Mouse (Mus musculus) forebrain, embryonic 13.5 days (tissue): ENCODE results near the gene Acsm5. TPM values are rescaled to one million over a fixed set of nuclear protein-coding genes. Genes with fewer than 3 reads are reported as not detected.
"Not testable (repeated sequence)": the region's sequence is repeated elsewhere in the genome, so short reads cannot be mapped to it uniquely, and the experiment has no call there.

Experiments
- ATAC-seq: fragments of 200-750 bp; cut with Nextera tagmentation; 2 replicates; pipeline ENCODE4 v1.8.0; 2017
- H3K27ac ChIP-seq: fragments of 300-500 bp; sonication (generic); 2 replicates; pipeline ENCODE4 v1.5.1; 2015; ENCODE audit warnings: inconsistent platforms, mild to moderate bottlenecking, moderate library complexity
- H3K27me3 ChIP-seq: fragments of 300-500 bp; sonication (generic); 2 replicates; pipeline ENCODE4 v1.6.1; 2015; ENCODE audit warnings: mild to moderate bottlenecking, inconsistent platforms
- H3K36me3 ChIP-seq: fragments of 300-500 bp; sonication (generic); 2 replicates; pipeline ENCODE4 v1.6.1; 2015; ENCODE audit warnings: mild to moderate bottlenecking, inconsistent platforms; ENCODE audit not compliant: poor library complexity, severe bottlenecking
- H3K4me1 ChIP-seq: fragments of 300-500 bp; sonication (generic); 2 replicates; pipeline ENCODE4 v1.6.1; 2015; ENCODE audit warnings: inconsistent platforms
- H3K4me2 ChIP-seq: fragments of 300-500 bp; sonication (generic); 2 replicates; pipeline ENCODE4 v1.6.1; 2015; ENCODE audit warnings: inconsistent platforms, mild to moderate bottlenecking, moderate library complexity
- H3K4me3 ChIP-seq: fragments of 300-500 bp; sonication (generic); 2 replicates; pipeline ENCODE4 v1.5.1; 2015; ENCODE audit warnings: mild to moderate bottlenecking, inconsistent platforms
- H3K9ac ChIP-seq: fragments of 300-500 bp; sonication (generic); 2 replicates; pipeline ENCODE4 v1.6.1; 2015; ENCODE audit warnings: mild to moderate bottlenecking, inconsistent platforms
- H3K9me3 ChIP-seq: fragments of 300-500 bp; sonication (generic); replicated peaks from 2 replicates; pipeline ENCODE4 v1.6.1; 2016; ENCODE audit warnings: inconsistent platforms
- WGBS: fragments of 180-500 bp; shearing (Covaris S2); methylation state at CpG from one replicate; pipeline ENCODE4 v1.1.7; 2015; 5-methylcytosine and 5-hydroxymethylcytosine counted together
- polyA plus RNA-seq: library from polyadenylated mRNA; unstranded; fragments of >200 nt; fragmentation: Nextera tagmentation; extraction: Ambion mirVana; gene quantifications from 2 replicates; pipeline ENCODE4 v1.2.1, GENCODE M21; 2015

The Acsm5 gene
- polyA plus RNA-seq, 1 experiment from 2014 or later: not detected

DNA sequence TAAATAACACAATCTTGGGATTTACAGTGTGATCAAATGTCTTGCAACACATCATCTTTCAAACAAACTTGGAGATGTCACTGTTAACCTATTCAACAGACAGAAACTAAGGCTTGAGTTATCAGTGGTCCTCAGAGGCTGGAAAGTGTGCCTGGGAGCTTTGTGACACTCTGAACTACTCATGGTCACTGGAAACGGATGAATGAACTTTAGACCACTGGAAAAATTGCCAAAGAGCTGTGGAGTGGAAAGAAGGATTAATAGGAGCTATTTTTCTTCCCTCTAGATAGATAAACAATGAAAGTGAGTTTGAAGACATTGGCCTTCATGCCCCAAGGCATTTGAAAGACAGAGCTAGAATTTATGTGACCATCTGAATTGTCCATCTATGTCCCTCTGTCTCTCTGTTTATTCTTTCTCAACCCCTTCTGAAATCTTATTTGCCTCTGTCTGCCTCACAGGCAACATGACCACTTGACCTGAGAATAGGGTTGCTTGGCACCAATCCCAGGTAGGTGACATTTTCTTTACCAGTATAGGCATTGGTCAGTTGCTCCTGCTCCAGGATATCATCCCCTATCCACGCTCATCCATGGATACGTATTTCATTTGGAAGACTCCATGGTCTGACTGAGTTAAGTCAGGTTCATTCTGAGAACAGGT lies 40.7 kb downstream of the Acsm5 start:
- Histone ChIP-seq H3K4me2 (no peak overlapping the region), H3K9ac (no peak overlapping the region), H3K27me3 (no peaks in the 10 kb centered on the region), H3K4me3 (no peak overlapping the region), H3K36me3 (no peaks in the 10 kb centered on the region), H3K27ac (no peak overlapping the region), H3K9me3 (no peaks in the 10 kb centered on the region), H3K4me1 (no peaks in the 10 kb centered on the region)
- 86% methylated on average over 3 of the region's 3 CpGs for WGBS
- ATAC-seq: no peak

- Histone ChIP-seq H3K27me3 (no peaks in the 10 kb centered on the region), H3K27ac (no peak overlapping the region), H3K4me3 (no peak overlapping the region), H3K9me3 (no peaks in the 10 kb centered on the region), H3K36me3 (no peaks in the 10 kb centered on the region), H3K4me2 (no peak overlapping the region), H3K4me1 (no peaks in the 10 kb centered on the region), H3K9ac (no peak overlapping the region)
- ATAC-seq: no peak
- 91% methylated on average over 3 of the region's 3 CpGs for whole genome bisulfite sequencing
Observed at GRCm38 (mm10) chr7:119560452-119560835, 41.2 kb downstream of the Acsm5 start.

- Histone ChIP-seq H3K27ac (no peak overlapping the region), H3K27me3 (no peaks in the 10 kb centered on the region), H3K4me1 (no peaks in the 10 kb centered on the region), H3K4me3 (no peak overlapping the region), H3K9me3 (no peaks in the 10 kb centered on the region), H3K4me2 (no peak overlapping the region), H3K36me3 (no peaks in the 10 kb centered on the region), H3K9ac (no peak overlapping the region)
- 48% methylated on average over 4 of the region's 4 CpGs for WGBS
- no peak for ATAC-seq
Observed at GRCm38 (mm10) chr7:119561441-119561840, 42.2 kb downstream of the Acsm5 start.

GRCm38 (mm10) chr7:119562476-119562875 lies 43.2 kb downstream of the Acsm5 start:
- H3K9me3 ChIP-seq, H3K27ac ChIP-seq, H3K4me1 ChIP-seq, H3K36me3 ChIP-seq, H3K27me3 ChIP-seq, H3K4me2 ChIP-seq, H3K4me3 ChIP-seq, H3K9ac ChIP-seq, ATAC-seq: not testable (repeated sequence)
- 87% methylated on average over 2 of the region's 2 CpGs for WGBS

DNA sequence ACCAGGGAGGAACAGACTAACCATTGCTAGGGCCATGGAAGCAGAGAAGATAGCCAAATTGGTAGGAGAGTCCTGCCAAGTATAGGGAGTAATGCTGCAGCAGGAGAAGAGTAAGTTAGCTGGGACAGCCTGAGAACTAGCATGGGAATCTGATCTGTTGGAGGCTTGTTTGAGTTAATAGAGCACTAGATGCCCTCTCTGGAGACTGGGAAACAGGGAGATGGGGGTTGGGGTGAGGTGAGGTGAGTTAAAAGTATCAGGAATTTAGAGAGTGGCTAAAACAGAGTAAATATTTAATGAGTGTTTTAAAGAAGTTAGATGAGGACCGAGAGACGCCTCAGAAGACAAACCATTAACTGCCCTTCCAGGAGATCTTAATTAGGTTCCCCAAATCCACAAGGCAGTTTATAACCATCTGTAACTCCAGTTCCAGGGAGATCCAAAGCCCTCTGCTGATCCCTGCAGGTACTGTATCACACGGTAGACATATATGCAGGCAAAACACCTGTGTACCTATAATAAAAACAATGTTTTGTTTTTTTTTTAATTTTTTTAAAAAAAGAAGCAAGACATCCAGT lies 75.4 kb downstream of the Acsm5 start:
- no peaks in the 10 kb centered on the region for H3K4me1 ChIP-seq
- no peak overlapping the region for H3K9ac ChIP-seq
- no peaks in the 10 kb centered on the region for H3K9me3 ChIP-seq
- no peaks in the 10 kb centered on the region for H3K36me3 ChIP-seq
- no peak overlapping the region for H3K27ac ChIP-seq
- H3K4me2 ChIP-seq: no peak overlapping the region
- no peaks in the 10 kb centered on the region for H3K27me3 ChIP-seq
- WGBS: 76% methylated on average over 3 of the region's 3 CpGs
- ATAC-seq: no peak
- no peak overlapping the region for H3K4me3 ChIP-seq

Other genes starting within 250 kb of the Acsm5 start
- not detected in 2 replicates for gene Gp2, start 60.2 kb upstream of the Acsm5 start, polyA plus RNA-seq
- gene Umod, start 40.2 kb upstream of the Acsm5 start, polyA plus RNA-seq: not detected in 2 replicates
- gene Pdilt, start 4.0 kb downstream of the Acsm5 start, polyA plus RNA-seq: 0.21 TPM in 1 of 2 replicates, not detected in the other
- gene Acsm2, start 34.9 kb downstream of the Acsm5 start, polyA plus RNA-seq: not detected in 2 replicates
- gene Acsm1, start 87.6 kb downstream of the Acsm5 start, polyA plus RNA-seq: not detected in 2 replicates
- gene Acsm4, start 170.6 kb downstream of the Acsm5 start, polyA plus RNA-seq: not detected in 2 replicates
- gene Thumpd1, start 201.3 kb downstream of the Acsm5 start, polyA plus RNA-seq: 75.2 and 83.8 TPM in 2 replicates
- gene Acsm3, start 241.5 kb downstream of the Acsm5 start, polyA plus RNA-seq: 0.10 and 0.16 TPM in 2 replicates